Comparison of ENCODE assay signal across 13 mouse cellular contexts in genomic region chr2:58041867-58042266, GRCm38 (mm10). TPM values are rescaled to one million over a fixed set of nuclear protein-coding genes. Genes with fewer than 3 reads are reported as not detected.
DNase-seq lines count a peak whose midpoint lies in the region; ATAC-seq and TF ChIP-seq lines count a peak whose summit lies in the region.
"Had no signal": no experiment of that assay in that cellular context is flagged by ENCODE, and none has a peak within 500 bp of the region (broad histone marks: within the 10 kb centered on the region; RNA-seq: fewer than 3 reads in every experiment).

No protein-coding gene starts in this region.

- H3K27me3 ChIP-seq in hindbrain, embryonic 13.5 days, result no peaks in the 10 kb centered on the region
- H3K27me3 ChIP-seq in hindbrain, postnatal 0 days (ENCODE audit: insufficient read depth, low read length), result no peaks in the 10 kb centered on the region
- H3K27me3 ChIP-seq in forebrain, embryonic 16.5 days (replicated peaks; ENCODE audit: control insufficient read depth, insufficient read depth, low read length), result no peaks in the 10 kb centered on the region
- no peaks in the 10 kb centered on the region for H3K27me3 ChIP-seq in cerebellum, adult 2 months (ENCODE audit: control insufficient read depth, insufficient read depth, low read length)
- H3K27me3 ChIP-seq: lung, embryonic 15.5 days had no signal

- intact Hi-C loops in heart, postnatal 10 days (cut with DNase I), result no loop called here
- intact Hi-C loops in left cerebral cortex, postnatal 25 days (cut with DNase I), result no loop called here

- peak; percentile 46; the same call in 1 of the 2 replicates for ATAC-seq in hindbrain, embryonic 13.5 days (ENCODE audit: low FRiP score)
- ATAC-seq in hindbrain, postnatal 0 days, result no peak
- peak; percentile 86 for ATAC-seq in forebrain, embryonic 16.5 days

- H3K9ac ChIP-seq in hindbrain, embryonic 13.5 days, result no peak overlapping the region
- no peak overlapping the region for H3K9ac ChIP-seq in hindbrain, postnatal 0 days (replicated peaks; ENCODE audit: low read length)
- H3K9ac ChIP-seq in forebrain, embryonic 16.5 days (replicated peaks; ENCODE audit: low read depth, low read length), result no peak overlapping the region
- H3K9ac ChIP-seq: lung, embryonic 15.5 days had no signal

- H3K27ac ChIP-seq in hindbrain, embryonic 13.5 days, result no peak overlapping the region
- H3K27ac ChIP-seq in hindbrain, postnatal 0 days, result no peak overlapping the region
- H3K27ac ChIP-seq in forebrain, embryonic 16.5 days (ENCODE audit: low read length), result no peak overlapping the region
- no peak overlapping the region for H3K27ac ChIP-seq in cerebellum, adult 2 months (ENCODE audit: insufficient read depth, low read length)
- H3K27ac ChIP-seq: lung, embryonic 15.5 days had no signal

- WGBS in hindbrain, embryonic 13.5 days, result 67% methylated on average over 7 of the region's 7 CpGs
- WGBS in hindbrain, postnatal 0 days, result 65% methylated on average over 7 of the region's 7 CpGs
- WGBS in forebrain, embryonic 16.5 days, result 62% methylated on average over 7 of the region's 7 CpGs
- 78% methylated on average over 7 of the region's 7 CpGs for WGBS in cerebellum, adult 2 months

- no peak overlapping the region for H3K4me3 ChIP-seq in hindbrain, embryonic 13.5 days
- H3K4me3 ChIP-seq in hindbrain, postnatal 0 days (ENCODE audit: low read length), result no peak overlapping the region
- no peak overlapping the region for H3K4me3 ChIP-seq in forebrain, embryonic 16.5 days (replicated peaks; ENCODE audit: low read length)
- H3K4me3 ChIP-seq in cerebellum, adult 2 months (replicated peaks; ENCODE audit: insufficient read depth, low read depth, low read length), result no peak overlapping the region
- H3K4me3 ChIP-seq: lung, embryonic 15.5 days; myocyte had no signal

- H3K4me2 ChIP-seq in hindbrain, embryonic 13.5 days, result no peak overlapping the region
- no peak overlapping the region for H3K4me2 ChIP-seq in hindbrain, postnatal 0 days (ENCODE audit: low read depth, low read length)
- H3K4me2 ChIP-seq in forebrain, embryonic 16.5 days (ENCODE audit: low read length), result no peak overlapping the region
- H3K4me2 ChIP-seq: lung, embryonic 15.5 days had no signal

- no peaks in the 10 kb centered on the region for H3K4me1 ChIP-seq in hindbrain, embryonic 13.5 days (replicated peaks)
- no peaks in the 10 kb centered on the region for H3K4me1 ChIP-seq in hindbrain, postnatal 0 days (ENCODE audit: insufficient read depth, low read length)
- H3K4me1 ChIP-seq in forebrain, embryonic 16.5 days (replicated peaks; ENCODE audit: control insufficient read depth, insufficient read depth, low read length), result no peaks in the 10 kb centered on the region
- H3K4me1 ChIP-seq in cerebellum, adult 2 months (ENCODE audit: control insufficient read depth, insufficient read depth, low read length), result no peaks in the 10 kb centered on the region
- H3K4me1 ChIP-seq: lung, embryonic 15.5 days had no signal

- H3K9me3 ChIP-seq in hindbrain, embryonic 13.5 days, result no peaks in the 10 kb centered on the region
- H3K9me3 ChIP-seq in hindbrain, postnatal 0 days (ENCODE audit: low read length), result no peaks in the 10 kb centered on the region
- no peaks in the 10 kb centered on the region for H3K9me3 ChIP-seq in forebrain, embryonic 16.5 days (ENCODE audit: control insufficient read depth, low read length)
- H3K9me3 ChIP-seq: lung, embryonic 15.5 days had no signal

- DNase-seq in hindbrain, postnatal 0 days (ENCODE audit: low spot score), result no peak
- DNase-seq in heart, postnatal 10 days, result peak; percentile 44 to 47
- peak; percentile 55 to 76 for DNase-seq in left cerebral cortex, postnatal 25 days (ENCODE audit: low spot score in 2 of 2)
- DNase-seq in cerebellum, adult 2 months, result no peak
- no peak for DNase-seq in spleen, postnatal 36 days (ENCODE audit: low spot score in 2 of 2)
- no peak for DNase-seq in adrenal gland, postnatal 4 days (ENCODE audit: low spot score in 2 of 2)
- DNase-seq: cerebellum, adult 18-20 months had no signal

- H3K36me3 ChIP-seq in hindbrain, embryonic 13.5 days, result no peaks in the 10 kb centered on the region
- no peaks in the 10 kb centered on the region for H3K36me3 ChIP-seq in hindbrain, postnatal 0 days (ENCODE audit: insufficient read depth, low read length)
- H3K36me3 ChIP-seq in forebrain, embryonic 16.5 days (ENCODE audit: control insufficient read depth, insufficient read depth), result no peaks in the 10 kb centered on the region
- H3K36me3 ChIP-seq: lung, embryonic 15.5 days had no signal

- no peak for TF ChIP-seq CTCF in hindbrain, postnatal 0 days (IDR thresholded peaks at IDR 0.05; ENCODE audit: low read depth)
- TF ChIP-seq CTCF in cerebellum, adult 2 months (IDR thresholded peaks at IDR 0.05; ENCODE audit: borderline replicate concordance, insufficient read depth, low read depth, low read length), result no peak

- no peak for TF ChIP-seq POLR2A in cerebellum, adult 2 months (IDR thresholded peaks at IDR 0.05; ENCODE audit: borderline replicate concordance, insufficient read depth, low read length)

RNA-seq across cellular contexts. Expression of gene Ermn, which starts 10.8 kb away (rescaled TPM):
- 0.44 and 0.56 TPM in 2 replicates for polyA plus RNA-seq in hindbrain, embryonic 13.5 days (2015; fragmentation: Nextera tagmentation; extraction: Ambion mirVana)
- 0.21 and 0.32 TPM in 2 replicates for total RNA-seq in hindbrain, postnatal 0 days (2014; rRNA removed)
- polyA plus RNA-seq in hindbrain, postnatal 0 days (2015; fragmentation: Nextera tagmentation; extraction: Ambion mirVana), result 0.34 and 0.52 TPM in 2 replicates
- polyA plus RNA-seq in forebrain, embryonic 16.5 days (2015; fragmentation: Nextera tagmentation; extraction: Ambion mirVana), result 1.7 and 2.6 TPM in 2 replicates
- total RNA-seq in heart, postnatal 10 days (2021), result not detected
- total RNA-seq in left cerebral cortex, postnatal 25 days (2021), result 10 to 100 TPM; 14.9 to 17.6 TPM
- 58.3 and 74.6 TPM in 2 replicates for polyA plus RNA-seq in cerebellum, adult 2 months (2012; rRNA removed)
- not detected for total RNA-seq in adrenal gland, postnatal 4 days (2021)
- polyA plus RNA-seq: heart, embryonic 14.5 days; lung, embryonic 15.5 days; myocyte; small intestine, adult 2 months had no signal

RNA-seq across cellular contexts. Expression of gene Galnt5, which starts 44.2 kb away (rescaled TPM):
- 0.14 TPM in 1 of 2 replicates, not detected in the other for polyA plus RNA-seq in hindbrain, embryonic 13.5 days (2015; fragmentation: Nextera tagmentation; extraction: Ambion mirVana)
- total RNA-seq in hindbrain, postnatal 0 days (2014; rRNA removed), result 0.10 and 0.14 TPM in 2 replicates
- 0.08 and 0.15 TPM in 2 replicates for polyA plus RNA-seq in hindbrain, postnatal 0 days (2015; fragmentation: Nextera tagmentation; extraction: Ambion mirVana)
- 0.06 and 0.09 TPM in 2 replicates for polyA plus RNA-seq in forebrain, embryonic 16.5 days (2015; fragmentation: Nextera tagmentation; extraction: Ambion mirVana)
- under 1 TPM; 0.45 to 0.60 TPM for total RNA-seq in heart, postnatal 10 days (2021)
- not detected for total RNA-seq in left cerebral cortex, postnatal 25 days (2021)
- polyA plus RNA-seq in cerebellum, adult 2 months (2012; rRNA removed), result not detected in 2 replicates
- total RNA-seq in adrenal gland, postnatal 4 days (2021), result under 1 TPM; 0.20 to 0.34 TPM

Comparison
In these comparisons a context has a peak if more than half of its experiments do, and no peak if none do; other contexts are left out.
1. DNase-seq: peak in heart, postnatal 10 days (2 of 2) and left cerebral cortex, postnatal 25 days (2 of 2); none in hindbrain, postnatal 0 days (single experiment), cerebellum, adult 2 months (0 of 2), spleen, postnatal 36 days (0 of 2) and adrenal gland, postnatal 4 days (0 of 2).
2. RNA of gene Ermn, which starts 10.8 kb away (total RNA-seq): 14.9 to 17.6 TPM in left cerebral cortex, postnatal 25 days; 0.21 to 0.32 TPM in hindbrain, postnatal 0 days, not detected in heart, postnatal 10 days and not detected in adrenal gland, postnatal 4 days; every median in the first group is over 10 times any median in the second.